Mouse (Mus musculus) A20 (cell line): ENCODE measurements around the gene Gucy2d.

Experiments
- DNase-seq: peaks from one replicate; pipeline ENCODE4 v3.0.0-alpha.2; 2011; ENCODE audit warnings: low read depth, low spot score

Gucy2d gene

DNA sequence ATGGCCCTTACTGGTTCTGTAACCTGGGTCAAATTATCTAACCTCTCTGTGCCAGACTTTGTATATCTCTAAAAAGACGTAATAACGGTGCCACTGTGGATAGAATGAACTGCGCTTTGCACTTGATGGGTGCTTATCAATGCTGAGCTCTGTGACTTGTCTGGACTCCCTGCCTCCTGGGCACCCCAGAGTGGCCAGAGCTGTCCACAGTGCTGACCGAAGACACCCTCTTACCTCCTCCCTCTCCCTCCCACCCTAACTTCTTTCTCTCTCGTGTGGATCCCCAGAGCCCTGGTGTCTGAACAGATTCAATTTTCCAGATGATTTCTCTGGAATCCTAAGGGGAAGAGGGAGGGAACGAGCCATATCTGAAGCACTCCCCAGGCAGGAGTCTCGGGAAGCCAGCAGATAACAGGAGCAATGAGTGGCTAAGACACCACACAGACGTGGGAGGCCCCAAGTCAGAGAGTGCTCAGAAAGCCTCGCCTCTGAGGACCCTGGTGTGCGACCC, at the start of gene Gucy2d:
Gucy2d (plus strand) TSS at position 461 of the 511 bp plus-strand sequence.
- peak; percentile 16 for DNase-seq

DNA sequence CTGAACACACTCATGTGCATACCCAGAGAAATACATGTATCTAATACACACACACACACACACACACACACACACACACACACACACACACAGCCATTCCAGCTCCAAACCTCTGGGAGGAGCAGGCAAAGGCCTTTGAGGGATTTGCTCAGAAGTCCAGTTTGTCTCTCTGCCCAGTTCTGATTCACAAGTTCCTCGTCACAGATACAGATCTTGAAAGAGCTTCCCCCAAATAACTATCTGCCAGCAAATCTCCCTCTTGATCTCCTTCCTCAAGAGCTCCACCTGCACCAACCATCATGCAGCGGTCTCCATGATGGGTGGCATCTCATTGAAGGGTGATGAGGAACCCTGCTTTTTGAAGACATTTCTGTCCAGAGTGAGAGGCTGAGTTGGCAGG, 49.7 kb upstream of the Gucy2d start:
- DNase-seq: no peak

DNA sequence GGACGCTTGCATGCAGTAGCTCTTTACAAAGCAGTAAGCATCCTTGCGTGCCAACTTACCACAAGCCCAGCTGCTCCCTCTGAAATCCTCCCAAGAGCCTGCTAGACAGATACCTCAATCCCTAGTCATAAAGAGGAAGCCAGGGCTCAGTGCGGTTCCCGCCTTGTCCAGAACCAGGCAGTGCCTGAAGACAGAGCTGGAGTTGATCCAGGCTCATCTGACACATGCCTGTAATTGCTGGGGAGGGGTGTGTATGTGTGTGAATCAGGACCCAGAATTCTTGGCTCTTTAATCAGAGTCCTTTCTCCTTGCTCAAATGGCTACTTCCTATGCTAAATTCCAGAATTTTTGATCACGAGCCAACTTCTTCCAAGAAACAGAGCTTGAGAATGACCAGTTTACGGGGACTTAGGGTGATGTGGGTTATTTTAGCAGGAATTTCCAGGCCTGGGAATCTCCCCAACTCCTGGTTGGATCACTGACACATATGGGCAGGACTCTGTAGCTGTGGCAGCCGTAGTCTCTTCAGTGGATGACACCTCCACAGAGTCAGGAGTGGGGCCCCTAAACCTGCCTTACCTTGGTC, 48.8 kb upstream of the Gucy2d start:
- DNase-seq: no peak

DNA sequence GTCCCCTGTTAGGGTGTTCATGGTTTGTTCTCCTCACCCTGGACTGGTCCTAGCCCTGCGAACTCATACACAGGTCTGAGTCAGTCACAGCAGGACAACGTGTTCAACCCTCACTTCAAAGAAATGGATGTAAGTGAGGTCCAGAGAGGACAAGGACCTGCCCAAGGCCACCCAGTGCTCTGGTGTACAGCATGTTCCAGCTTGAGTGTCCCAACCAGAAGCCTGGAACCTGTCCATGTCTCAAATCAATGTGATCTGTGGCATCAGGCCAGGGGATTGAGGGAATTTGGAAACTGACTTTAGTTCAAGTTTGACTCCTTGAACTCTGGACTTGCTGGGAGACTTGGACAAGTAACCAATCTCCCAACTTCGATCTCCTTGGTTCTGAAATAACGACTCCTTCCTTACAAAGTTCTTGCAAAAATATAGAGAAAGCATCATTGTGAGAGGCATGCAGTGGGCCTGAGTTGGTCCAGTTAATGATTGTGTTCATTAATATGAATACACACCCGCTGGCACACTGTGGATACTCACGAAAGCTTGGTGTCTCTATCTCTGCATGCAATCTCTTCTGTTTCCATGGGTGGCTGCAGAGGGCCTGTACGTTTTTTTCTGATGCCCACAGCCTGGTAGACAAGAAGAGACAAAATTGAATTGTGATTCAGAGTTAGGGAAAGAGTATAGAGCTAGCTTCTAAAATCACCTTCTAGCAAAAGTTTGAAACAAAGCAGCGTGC, 47.6 kb upstream of the Gucy2d start:
- DNase-seq: no peak

DNA sequence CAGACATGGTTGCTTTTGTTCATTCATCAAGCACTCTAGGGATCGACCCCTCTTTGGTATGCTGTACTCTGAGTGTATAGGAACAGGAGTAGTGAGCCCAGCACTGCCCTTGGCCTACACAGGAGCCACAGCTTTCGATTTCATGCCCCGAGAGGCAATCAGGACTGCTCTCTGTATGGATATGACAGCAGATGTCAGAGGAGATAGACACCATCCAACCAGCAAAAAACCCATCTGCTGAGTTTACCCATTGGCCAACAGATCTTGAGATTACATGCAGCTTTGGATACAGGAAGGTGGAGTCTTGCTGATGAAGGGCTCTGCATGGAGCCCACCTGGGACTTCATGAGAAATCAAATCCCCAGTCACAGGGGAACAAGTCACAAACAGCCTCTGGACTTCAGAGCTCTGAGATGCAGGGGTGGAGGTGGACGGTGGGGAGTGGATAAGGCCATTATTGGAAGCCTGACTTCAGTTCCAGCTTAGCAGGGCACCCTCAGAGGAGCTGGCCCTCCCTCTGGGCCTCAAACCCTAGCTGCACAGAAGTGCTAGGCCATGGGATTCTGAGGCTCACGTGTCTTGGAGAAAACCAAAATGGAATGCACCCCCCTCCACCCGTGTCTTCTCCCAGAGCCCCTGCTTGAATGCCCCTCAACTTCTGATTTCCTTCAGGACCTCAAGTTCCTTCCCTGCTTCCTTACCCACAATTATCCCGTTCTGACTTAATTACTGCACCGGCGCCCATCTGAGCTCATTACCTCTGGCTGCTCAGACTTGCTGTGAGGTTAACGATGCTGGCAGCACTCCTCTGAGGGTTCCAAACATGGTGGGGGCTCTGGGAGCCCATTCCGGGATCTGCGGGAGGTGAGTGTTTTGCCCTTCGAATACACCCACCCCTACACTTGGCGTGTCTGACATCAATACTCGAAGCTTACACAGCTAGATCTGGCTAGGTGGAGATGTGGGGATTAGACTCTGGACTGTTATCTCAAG, 37.3 kb upstream of the Gucy2d start:
- DNase-seq: no peak

DNA sequence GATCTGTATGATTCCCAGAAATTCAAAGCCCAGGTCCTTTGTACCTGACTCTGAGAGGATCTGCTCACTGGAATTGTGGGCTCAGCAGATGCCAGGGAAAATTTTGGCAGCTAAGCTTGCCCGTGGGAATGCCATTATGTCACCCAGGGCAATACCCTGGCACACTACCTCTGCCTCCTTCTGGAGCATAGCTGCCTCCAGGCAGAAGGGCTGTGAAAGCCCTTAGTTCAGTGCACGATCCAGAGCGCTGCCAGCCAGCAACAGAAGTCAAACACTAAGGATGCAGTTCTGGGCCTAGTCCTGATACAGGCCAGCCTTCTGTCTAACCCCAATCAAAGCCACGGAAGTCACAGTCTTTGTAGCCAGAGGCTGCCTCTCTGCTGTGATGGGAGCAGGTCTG, 36.2 kb upstream of the Gucy2d start:
- DNase-seq: no peak

DNA sequence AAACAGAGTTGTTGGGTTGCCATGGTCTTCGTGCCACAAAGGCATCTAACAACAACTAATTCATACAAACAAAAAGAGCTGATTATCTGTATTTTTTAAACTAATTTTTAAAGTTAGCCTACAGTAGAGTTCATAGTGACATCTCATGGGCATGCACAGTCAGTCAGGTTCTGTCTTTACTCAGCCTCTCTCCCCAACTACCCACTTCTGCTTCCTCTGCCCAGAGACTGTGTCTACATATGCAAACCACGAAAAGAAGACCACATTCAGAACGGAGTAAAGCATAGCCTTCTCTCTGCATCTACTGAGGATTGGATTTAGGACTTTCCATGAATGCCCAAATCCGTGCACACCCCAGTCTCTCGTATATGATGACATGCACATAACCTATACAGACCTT, 32.6 kb upstream of the Gucy2d start:
- DNase-seq: peak; percentile 60

DNA sequence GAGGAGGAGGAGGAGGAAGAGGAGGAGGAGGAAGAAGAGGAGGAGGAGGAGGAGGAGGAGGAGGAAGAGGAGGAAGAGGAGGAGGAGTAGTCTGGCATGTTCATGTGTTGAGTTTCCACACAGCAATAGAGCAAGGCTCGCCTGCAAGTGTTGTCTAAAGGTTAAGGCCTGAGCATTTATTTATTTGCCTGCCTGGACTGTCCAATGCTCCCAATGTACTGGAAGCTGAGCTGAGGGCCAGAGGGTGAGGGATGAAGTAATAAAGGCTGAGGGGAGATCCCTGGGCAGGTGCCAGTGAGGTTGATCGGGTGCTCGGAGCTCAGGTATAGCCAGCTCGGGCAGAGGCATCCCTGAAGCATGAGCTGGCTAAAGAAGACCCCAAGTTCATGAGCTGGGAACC, 27.1 kb upstream of the Gucy2d start:
- no peak for DNase-seq

DNA sequence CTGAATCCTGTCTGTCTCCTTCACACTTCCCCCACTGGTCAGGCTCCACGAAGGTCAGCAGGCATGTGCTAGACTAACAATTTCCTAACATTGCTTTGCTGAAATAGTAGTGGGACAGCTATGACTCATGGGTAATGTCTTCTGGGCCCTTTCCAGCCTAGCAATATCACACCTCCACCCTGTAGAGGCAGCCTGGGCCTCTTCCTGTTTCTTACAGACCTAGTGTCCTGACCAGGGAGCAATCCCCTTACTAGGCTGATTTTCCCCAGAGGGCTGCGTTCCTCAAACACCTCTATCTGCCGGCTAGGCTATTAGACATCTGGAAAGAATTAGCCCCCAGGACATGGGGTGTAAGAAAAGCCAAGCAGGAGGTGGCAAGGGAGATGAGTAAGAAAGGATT, 24.7 kb upstream of the Gucy2d start:
- peak; percentile 7 for DNase-seq

DNA sequence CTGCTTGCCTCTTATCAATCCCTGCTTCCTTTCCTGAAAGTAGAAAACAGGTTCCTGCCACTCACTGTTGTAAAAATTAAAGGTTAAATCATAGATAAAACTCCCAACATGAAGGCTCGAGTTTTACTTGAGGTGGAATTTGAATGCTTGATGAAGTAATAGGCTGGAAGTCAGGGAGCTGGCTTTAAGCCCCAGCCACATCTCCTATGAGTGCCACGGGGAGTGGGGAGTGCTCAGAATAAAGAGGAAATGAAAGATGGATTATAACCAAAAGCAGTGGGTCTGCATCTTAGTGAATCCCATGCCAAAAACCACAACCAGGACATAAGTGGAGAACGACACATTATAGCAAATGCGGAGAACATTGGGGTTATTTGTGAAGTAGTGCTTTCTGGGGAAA, 24.2 kb upstream of the Gucy2d start:
- DNase-seq: no peak

DNA sequence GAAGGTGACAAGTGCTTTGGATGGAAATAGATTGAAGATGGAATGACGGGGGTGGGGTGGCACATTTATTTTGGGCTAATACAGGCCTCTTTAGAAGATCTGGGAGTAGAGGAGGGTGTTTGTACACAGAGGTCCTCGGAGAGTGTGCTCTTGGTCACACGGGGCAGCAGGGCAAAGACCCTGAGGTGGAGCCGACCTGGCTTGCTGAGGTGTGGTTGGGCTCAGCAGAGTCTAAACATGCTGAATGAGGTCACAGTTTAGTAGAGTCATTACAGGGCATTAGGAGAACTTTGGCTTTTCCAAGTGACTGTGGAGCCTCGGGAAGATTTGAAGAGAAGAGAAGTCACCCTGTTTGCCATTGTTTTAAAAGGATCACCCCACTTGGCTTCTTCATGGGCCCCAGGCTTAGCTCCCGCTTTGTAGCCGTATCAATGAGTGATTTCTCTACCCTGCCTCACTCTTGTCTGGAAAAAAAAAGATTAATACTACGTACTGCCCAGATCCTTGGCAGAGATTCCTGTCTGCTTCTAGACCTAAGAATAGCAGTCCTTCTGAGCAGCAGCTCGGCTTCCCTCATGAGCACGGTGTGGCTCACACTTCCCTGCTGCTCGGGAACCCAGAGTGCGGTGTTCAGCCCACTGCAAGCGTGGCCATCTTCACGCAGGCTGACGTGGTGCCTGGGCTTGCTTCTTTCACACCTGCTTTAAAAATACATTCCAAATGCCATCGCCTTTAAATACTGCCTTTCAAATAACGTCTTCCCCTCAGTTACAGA, 22.0 kb upstream of the Gucy2d start:
- no peak for DNase-seq

DNA sequence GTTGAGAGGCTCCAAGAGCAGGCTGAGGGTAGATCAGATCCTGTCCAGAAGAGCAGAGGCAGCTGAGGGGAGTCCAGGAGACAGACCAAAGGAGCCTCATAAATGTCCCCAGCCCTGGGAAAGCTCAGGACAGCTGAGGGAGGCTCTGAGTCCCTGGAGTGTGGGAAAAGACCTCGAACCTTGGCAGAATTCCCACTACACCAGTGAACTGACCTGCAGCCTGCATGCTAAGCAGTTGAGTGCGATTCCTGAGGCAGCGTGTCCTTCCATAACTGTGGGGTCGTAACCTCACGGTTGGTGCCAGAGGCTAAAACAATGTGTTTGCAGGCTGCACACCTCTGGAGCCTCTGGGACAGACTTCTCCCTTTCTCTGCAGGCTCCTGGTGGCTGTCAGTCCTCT, 20.9 kb upstream of the Gucy2d start:
- no peak for DNase-seq

DNA sequence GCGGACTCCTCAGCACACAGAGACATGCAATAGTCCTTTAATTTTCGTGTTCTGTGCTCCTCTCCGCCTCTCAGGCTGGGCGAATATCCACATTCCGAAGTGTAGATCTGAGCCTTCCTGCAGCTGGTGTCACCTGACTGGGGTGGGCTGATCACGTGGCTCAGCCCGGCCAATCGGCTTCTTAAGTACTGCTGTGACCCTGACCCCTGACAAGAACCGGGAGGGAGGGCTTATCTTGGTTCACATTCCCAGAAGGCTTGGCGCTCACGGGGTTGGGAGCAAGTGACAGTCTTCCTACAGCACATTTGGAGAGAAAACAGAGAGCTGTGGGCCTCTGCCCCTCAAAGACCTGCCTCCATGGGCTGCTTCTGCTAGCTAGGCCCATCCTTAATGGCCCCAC, 16.7 kb upstream of the Gucy2d start:
- no peak for DNase-seq

DNA sequence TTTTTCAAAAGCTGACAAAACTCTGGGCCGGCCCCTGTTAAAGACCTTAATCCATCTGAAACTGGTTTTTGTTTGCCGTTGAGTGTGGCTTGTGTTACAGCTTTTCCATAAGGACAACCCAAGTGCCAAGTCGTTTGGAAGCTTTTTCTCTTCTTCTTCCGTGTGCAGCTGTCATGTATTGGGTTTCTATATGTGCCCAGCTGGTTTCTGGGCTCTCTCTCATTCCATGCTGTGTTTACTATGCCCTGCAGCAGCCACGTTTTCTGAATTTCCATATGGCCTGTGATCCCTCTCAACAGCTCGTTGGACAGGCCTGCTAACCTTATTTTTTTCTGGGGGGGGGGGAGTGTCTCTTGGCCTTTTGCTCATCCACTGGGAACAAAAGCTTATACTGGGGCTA, 15.8 kb upstream of the Gucy2d start:
- no peak for DNase-seq

DNA sequence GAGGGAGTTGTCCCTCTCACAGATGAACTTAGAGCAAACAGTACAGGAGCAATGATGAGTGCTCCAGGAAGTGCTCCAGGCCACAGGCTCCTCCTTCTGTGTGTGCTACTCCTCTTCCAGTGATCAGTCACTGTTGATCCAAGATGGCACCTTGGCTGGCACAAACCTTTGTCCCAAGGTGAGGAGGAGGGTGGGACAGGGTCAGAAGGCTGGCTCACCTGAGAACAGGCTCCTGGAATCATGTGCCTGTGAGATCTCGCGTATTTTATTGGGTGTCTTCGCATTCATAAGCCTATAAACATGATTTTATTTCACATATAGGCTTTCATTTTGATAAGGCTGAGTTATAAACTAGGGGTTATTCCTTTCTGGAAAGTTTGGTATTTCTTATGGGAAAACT, 14.7 kb upstream of the Gucy2d start:
- no peak for DNase-seq

DNA sequence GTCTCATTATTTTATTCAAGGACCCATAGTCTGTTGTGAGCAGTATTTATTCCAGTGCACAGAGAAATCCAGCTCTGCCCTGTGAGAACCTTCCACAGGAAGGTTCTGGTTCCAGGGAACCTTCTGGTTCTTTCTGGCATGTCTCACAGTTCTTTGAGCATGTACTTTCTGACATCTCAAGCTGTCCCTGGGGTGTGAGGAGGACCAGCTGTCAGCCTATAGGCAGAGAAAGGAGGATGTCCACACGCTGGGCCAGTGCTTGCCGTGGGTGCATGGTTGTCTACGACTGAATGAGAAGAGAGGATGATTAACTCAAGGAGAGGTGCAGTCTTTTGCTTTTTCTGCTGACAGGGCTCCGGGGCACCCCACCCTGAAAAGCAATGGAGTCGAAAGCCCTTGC, 13.6 kb upstream of the Gucy2d start:
- DNase-seq: no peak

DNA sequence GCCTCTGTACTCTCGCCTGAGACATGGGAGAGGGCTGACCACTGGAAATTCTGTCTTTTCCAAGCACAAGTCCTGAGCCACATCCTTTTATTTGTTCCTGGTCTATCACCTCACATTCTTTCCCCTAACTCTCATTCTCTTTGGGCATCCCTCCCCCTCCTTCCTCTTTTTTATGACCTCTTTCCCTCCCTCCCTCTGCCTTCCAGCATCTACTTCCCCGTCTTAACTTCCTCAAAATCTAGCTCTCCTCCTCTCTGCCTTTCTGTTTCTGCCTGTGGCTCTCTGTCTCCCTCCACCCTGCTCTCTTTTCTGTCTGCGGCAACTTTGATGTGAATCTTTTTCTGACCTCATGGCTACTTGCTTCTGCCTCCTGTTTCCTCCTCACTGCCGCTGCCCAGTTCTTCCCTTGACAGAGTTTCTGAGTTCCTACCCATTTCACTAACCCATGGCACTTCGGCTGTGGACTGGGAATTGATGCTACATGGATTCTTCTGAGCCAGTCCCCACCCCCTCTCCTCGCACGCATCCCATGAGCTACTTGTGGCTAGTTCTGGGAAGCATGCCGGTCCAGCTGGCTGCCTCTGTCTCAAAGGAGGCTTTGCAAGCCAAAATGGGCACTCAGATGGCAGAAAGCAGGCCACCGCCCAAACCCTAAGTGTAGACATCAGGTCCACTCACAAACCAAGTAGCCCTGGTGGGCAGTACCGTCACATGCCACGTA, 12.9 kb upstream of the Gucy2d start:
- DNase-seq: no peak

DNA sequence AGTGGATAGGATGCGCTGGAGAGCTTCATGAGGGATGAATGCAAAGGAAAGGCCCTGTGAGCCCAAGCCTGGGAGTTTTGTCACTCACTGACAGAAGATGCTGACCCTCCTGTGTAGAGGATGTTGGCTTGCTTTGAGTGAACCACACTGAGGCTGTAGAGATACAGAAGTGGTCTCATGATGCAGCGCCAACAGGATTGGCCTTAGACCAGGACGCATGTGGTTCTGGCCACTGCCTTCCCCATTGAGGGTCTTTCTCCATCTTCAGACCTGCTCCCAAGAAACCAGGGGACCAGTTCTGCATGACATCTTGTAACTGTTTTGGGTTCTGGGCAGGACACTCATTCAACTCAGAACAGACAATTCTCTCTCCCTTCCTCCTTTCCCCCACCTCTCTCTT, 10.6 kb upstream of the Gucy2d start:
- DNase-seq: no peak

DNA sequence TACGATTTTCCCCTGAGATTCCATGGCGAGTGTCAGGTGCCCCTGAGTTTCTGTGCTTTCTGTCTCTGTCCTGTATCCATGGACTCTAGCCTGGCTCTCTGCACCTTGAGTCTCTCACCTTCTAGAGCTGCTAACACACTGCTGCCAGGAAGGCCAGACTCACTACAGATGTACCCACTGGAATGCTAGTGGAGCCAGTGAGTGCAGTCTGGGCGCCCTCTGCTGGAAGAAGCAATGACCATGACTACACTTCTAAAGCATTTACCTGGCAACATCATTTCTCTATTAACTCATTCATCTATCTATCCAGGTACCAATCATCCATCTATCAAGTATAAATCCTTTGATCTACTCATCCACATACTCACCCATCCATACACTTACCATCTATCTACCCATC, 9.4 kb upstream of the Gucy2d start:
- peak; percentile 48 for DNase-seq

DNA sequence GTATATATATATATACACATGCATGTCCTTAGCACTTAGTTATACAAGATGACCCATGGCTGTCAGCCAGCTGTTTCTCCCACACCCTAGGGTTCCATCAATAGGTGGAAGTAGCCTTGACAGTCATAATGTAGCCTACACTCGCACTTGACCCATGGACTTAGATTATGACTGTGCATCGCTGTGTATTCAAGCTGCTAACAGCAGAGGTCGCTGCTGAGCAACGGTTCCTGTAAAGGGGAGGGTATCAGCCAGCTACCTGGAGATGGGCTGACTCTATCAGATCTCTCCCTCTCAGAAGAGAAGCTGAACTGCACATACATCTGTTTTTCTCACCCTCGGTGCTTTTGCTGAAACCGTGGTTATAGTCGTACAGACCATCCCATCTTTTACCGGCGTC, 2.6 kb upstream of the Gucy2d start:
- DNase-seq: peak; percentile 52

DNA sequence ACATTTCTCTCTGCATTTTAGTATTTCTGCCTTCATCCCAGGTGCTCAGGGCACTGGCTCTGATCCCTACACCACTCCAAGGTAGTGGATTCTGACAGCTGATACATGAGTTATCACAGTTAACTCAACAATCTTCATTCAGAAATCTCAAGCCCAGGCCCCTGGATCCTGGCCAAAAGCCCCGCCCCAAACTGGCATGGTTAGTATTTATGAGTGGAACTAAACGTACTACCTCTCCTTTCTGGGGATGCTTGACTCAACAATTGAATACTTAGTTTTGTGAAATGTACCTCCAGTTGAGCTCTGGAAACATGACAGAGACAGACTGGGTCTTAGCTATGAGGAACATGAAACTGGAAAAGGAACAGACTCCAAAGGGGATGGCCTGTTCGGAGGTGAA, 6.7 kb downstream of the Gucy2d start:
- no peak for DNase-seq
